Mouse (Mus musculus) heart, adult 2 months (tissue): ENCODE data around the gene Ranbp9.

Experiments used
- CTCF ChIP-seq: fragments of 200-600 bp; IDR thresholded peaks from 2 replicates; pipeline ENCODE4 v1.8.1; 2022; ENCODE audit warnings: antibody characterized with exemption, mild to moderate bottlenecking, moderate library complexity
- EP300 ChIP-seq: fragments of 200-500 bp; IDR thresholded peaks from 2 replicates; pipeline ENCODE4 v1.6.1; 2011; ENCODE audit warnings: low read depth, low read length, control low read depth; ENCODE audit not compliant: insufficient read depth
- POLR2A ChIP-seq: fragments of 200-500 bp; IDR thresholded peaks from 2 replicates; pipeline ENCODE4 v1.6.1; 2011; ENCODE audit warnings: mild to moderate bottlenecking, low read depth, low read length, control low read depth; ENCODE audit not compliant: insufficient read depth

DNA sequence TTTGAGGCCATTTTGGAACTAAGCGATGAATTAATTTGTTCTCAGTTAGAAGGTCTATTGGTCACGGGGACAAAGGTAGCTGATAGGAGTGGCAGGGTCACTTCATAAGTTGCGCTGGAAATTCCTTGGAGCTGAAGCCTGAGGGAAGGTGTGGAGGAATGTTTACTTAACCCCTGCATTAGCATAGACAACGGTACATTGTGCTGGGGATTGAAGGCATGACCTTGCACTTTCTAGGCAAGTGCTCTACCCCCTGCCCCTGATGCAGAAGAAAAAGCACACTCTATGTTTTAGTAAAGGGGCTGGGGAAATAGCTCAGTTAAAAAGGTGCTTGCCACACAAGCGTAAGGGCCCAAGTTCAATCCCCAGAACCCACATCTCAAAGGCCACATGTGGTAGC, 45.2 kb upstream of the Ranbp9 start:
- TF ChIP-seq POLR2A: no peak
- no peak for TF ChIP-seq CTCF
- no peak for TF ChIP-seq EP300
